Mouse (Mus musculus) kidney, embryonic 15.5 days (tissue): ENCODE results near the gene Phf1. TPM values are rescaled to one million over a fixed set of nuclear protein-coding genes. Genes with fewer than 3 reads are reported as not detected.
A peak's percentile ranks its signal among the peaks of the same experiment; 100 is the strongest.
"Not testable (repeated sequence)": the region's sequence is repeated elsewhere in the genome, so short reads cannot be mapped to it uniquely, and the experiment has no call there.

ENCODE experiments used
- ATAC-seq: fragments of 200-750 bp; cut with Nextera tagmentation; replicated peaks from 2 replicates; pipeline ENCODE4 v1.8.0; 2017; ENCODE audit warnings: moderate TSS enrichment; ENCODE audit not compliant: low FRiP score
- H3K27ac ChIP-seq: fragments of 300-500 bp; sonication (generic); 2 replicates; pipeline ENCODE4 v1.5.1; 2015; ENCODE audit warnings: mild to moderate bottlenecking, inconsistent platforms
- H3K27me3 ChIP-seq: fragments of 300-500 bp; sonication (generic); 2 replicates; pipeline ENCODE4 v1.6.1; 2015; ENCODE audit warnings: inconsistent platforms
- H3K36me3 ChIP-seq: fragments of 300-500 bp; sonication (generic); 2 replicates; pipeline ENCODE4 v1.6.1; 2015; ENCODE audit warnings: inconsistent platforms
- H3K4me1 ChIP-seq: fragments of 300-500 bp; sonication (generic); 2 replicates; pipeline ENCODE4 v1.6.1; 2015; ENCODE audit warnings: inconsistent platforms
- H3K4me2 ChIP-seq: fragments of 300-500 bp; sonication (generic); 2 replicates; pipeline ENCODE4 v1.6.1; 2015; ENCODE audit warnings: moderate library complexity, mild to moderate bottlenecking, inconsistent platforms
- H3K4me3 ChIP-seq: fragments of 300-500 bp; sonication (generic); replicated peaks from 2 replicates; pipeline ENCODE4 v1.5.1; 2015; ENCODE audit warnings: mild to moderate bottlenecking, inconsistent platforms
- H3K9ac ChIP-seq: fragments of 300-500 bp; sonication (generic); 2 replicates; pipeline ENCODE4 v1.6.1; 2015; ENCODE audit warnings: mild to moderate bottlenecking, inconsistent platforms
- H3K9me3 ChIP-seq: fragments of 300-500 bp; sonication (generic); replicated peaks from 2 replicates; pipeline ENCODE4 v1.6.1; 2016; ENCODE audit warnings: inconsistent platforms
- WGBS: fragments of 180-500 bp; shearing (Covaris S2); methylation state at CpG from one replicate; pipeline ENCODE4 v1.1.7; 2015; ENCODE audit warnings: mixed read lengths; 5-methylcytosine and 5-hydroxymethylcytosine counted together
- polyA plus RNA-seq: library from polyadenylated mRNA; unstranded; fragments of >200 nt; fragmentation: Nextera tagmentation; extraction: Ambion mirVana; gene quantifications from 2 replicates; pipeline ENCODE4 v1.2.1, GENCODE M21; 2015

Phf1 gene
- polyA plus RNA-seq, 1 experiment from 2014 or later = 8.7 TPM

- not testable (repeated sequence) for H3K27me3 ChIP-seq, H3K4me2 ChIP-seq, H3K4me3 ChIP-seq, H3K9me3 ChIP-seq, H3K27ac ChIP-seq, H3K9ac ChIP-seq, ATAC-seq, H3K36me3 ChIP-seq, H3K4me1 ChIP-seq
- 90% methylated on average over 15 of the region's 15 CpGs for WGBS
These were observed 25.3 kb upstream of the Phf1 start for GRCm38 (mm10) chr17:26907506-26907905.

DNA sequence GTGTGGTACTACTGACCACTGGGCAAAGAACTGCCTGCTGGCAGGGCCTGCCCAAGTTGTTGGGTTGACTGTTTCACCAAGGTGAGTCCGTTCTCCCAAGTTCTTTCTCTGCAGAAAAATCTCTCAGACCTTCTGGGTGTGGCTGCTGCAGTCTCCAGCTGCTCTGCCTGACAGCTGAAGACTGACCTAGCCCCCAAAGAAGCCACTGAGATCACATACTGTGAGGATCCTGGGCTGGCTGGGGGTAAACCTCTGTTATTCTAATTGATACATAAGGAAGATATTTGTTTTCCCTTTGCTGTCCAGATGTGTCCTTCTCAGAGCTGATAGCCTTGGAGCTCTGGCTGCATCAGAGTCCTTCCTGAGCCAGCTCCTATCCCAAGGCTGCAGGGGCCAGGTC, 17.6 kb upstream of the Phf1 start:
- Histone ChIP-seq H3K27ac (no peak overlapping the region), H3K4me1 (peaks cover 15% of the 10 kb centered on the region)

GRCm38 (mm10) chr17:26916711-26917482, 16.0 kb upstream of the Phf1 start, which contains the start of gene Kifc5b:
Gene Kifc5b (plus strand): TSS chr17:26917091.
- Histone ChIP-seq H3K36me3 (peaks cover 14% of the 10 kb centered on the region), H3K9me3 (no peaks in the 10 kb centered on the region), H3K4me1 (peaks cover 15% of the 10 kb centered on the region), H3K4me2 (peak within 1 kb of the TSS; percentile 64), H3K27me3 (no peaks in the 10 kb centered on the region), H3K4me3 (peak within 1 kb of the TSS; percentile 81), H3K27ac (peak within 1 kb of the TSS; percentile 85), H3K9ac (peak within 1 kb of the TSS; percentile 64)
- peak; percentile 99 for ATAC-seq
- under 1% methylated on average over 72 of the region's 72 CpGs for WGBS

More for the DNA sequence above, 17.6 kb upstream of the Phf1 start:
- Histone ChIP-seq H3K4me2 (no peak overlapping the region), H3K4me3 (no peak overlapping the region), H3K9ac (no peak overlapping the region), H3K36me3 (0 out of 2 replicates have a peak, but pooled peaks cover 4% of the 10 kb centered on the region), H3K27me3 (no peaks in the 10 kb centered on the region), H3K9me3 (no peaks in the 10 kb centered on the region)
- ATAC-seq = no peak
- 52% methylated on average over 1 of the region's 1 CpGs for WGBS

DNA sequence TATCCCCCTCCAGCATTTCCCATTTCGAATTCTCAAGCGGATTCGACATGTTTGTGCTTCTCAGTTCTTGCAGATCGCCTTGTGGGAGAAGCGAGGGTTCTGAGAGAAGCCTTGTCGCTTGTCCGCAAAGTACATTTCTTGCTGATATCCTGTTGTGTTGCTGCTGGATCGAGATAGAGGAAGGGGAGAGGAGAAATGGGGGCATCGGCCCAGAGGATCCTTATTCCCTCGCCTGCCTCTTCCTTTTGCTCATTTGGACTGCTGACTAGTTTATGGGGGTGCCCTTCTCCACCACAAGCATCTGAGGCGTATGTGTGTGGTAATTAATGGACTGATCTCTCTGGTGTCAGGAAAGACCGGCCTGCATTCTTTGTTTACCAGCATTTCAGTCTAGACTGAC, 15.3 kb upstream of the Phf1 start:
- peak overlapping the region; percentile 64 for H3K4me2 ChIP-seq
- peak overlapping the region; percentile 81 for H3K4me3 ChIP-seq
- H3K27me3 ChIP-seq, H3K9me3 ChIP-seq, ATAC-seq: not testable (repeated sequence)
- H3K9ac ChIP-seq = peak overlapping the region; percentile 64
- peaks cover 14% of the 10 kb centered on the region for H3K36me3 ChIP-seq
- peaks cover 15% of the 10 kb centered on the region for H3K4me1 ChIP-seq
- H3K27ac ChIP-seq = peak overlapping the region; percentile 85
- WGBS = under 1% methylated on average over 12 of the region's 12 CpGs

GRCm38 (mm10) chr17:26918343-26918742, 14.5 kb upstream of the Phf1 start:
- Histone ChIP-seq H3K36me3 (peaks cover 17% of the 10 kb centered on the region), H3K4me2 (peak overlapping the region; percentile 64), H3K9ac (peak overlapping the region; percentile 31; the same call in 1 of the 2 replicates), H3K27ac (no peak overlapping the region), H3K27me3 (no peaks in the 10 kb centered on the region), H3K4me3 (peak overlapping the region; percentile 81), H3K9me3 (no peaks in the 10 kb centered on the region), H3K4me1 (peaks cover 15% of the 10 kb centered on the region)
- WGBS = 81% methylated on average over 2 of the region's 2 CpGs
- no peak for ATAC-seq

DNA sequence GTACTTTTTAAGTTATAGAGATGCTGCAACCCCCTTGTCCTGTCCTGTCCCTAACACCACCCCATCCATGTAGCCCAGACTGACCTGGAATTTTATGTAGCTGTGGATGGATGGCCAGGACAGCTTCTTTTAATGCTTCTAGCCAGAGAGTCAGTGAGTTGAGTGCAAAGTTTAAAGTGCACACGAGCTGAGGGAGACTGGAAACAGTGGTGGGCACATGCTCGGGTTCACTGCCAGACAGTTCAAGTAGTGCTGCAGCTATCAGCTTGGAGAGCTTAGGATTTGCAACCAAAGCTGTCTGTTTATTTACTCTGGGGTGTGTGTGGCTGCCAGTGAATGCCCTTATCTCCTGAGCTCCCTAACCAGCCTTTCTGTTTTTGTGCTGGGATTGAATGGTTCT, 13.3 kb upstream of the Phf1 start:
- not testable (repeated sequence) for H3K27ac ChIP-seq, H3K9ac ChIP-seq, H3K4me3 ChIP-seq, ATAC-seq, H3K4me2 ChIP-seq, H3K9me3 ChIP-seq, H3K27me3 ChIP-seq
- WGBS = 85% methylated on average over 2 of the region's 2 CpGs
- Histone ChIP-seq H3K4me1 (peaks cover 15% of the 10 kb centered on the region), H3K36me3 (peaks cover 24% of the 10 kb centered on the region)

DNA sequence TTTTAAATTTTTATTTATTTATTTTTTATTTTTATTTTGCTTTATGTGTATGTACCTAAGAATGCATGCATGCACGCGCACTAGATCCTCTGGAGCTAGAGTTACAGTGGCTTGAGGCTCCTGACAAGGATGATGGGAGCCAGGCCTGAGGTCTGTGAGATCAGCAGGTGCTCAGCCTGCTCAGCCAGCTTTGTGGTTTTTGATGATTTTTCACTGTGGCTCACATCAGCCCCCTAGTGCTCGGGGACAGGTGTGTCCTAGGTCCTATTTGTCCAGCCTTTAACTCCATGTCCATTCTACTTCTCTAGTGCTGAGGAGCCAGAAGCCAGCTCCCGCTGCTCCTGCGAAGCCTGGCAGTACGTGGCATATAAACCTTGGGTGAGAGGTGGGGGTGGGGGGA, 10.5 kb upstream of the Phf1 start:
- ATAC-seq, H3K9me3 ChIP-seq, H3K9ac ChIP-seq, H3K27me3 ChIP-seq, H3K4me3 ChIP-seq, H3K27ac ChIP-seq, H3K4me2 ChIP-seq: not testable (repeated sequence)
- WGBS = 94% methylated on average over 6 of the region's 6 CpGs
- peaks cover 50% of the 10 kb centered on the region for H3K36me3 ChIP-seq
- peaks cover 15% of the 10 kb centered on the region for H3K4me1 ChIP-seq

- 94% methylated on average over 9 of the region's 9 CpGs for WGBS
- H3K27ac ChIP-seq, H3K4me2 ChIP-seq, H3K9me3 ChIP-seq, H3K4me1 ChIP-seq, H3K4me3 ChIP-seq, ATAC-seq, H3K9ac ChIP-seq, H3K27me3 ChIP-seq: not testable (repeated sequence)
- H3K36me3 ChIP-seq = peaks cover 74% of the 10 kb centered on the region
These were observed 7.4 kb upstream of the Phf1 start for GRCm38 (mm10) chr17:26925414-26925813.

DNA sequence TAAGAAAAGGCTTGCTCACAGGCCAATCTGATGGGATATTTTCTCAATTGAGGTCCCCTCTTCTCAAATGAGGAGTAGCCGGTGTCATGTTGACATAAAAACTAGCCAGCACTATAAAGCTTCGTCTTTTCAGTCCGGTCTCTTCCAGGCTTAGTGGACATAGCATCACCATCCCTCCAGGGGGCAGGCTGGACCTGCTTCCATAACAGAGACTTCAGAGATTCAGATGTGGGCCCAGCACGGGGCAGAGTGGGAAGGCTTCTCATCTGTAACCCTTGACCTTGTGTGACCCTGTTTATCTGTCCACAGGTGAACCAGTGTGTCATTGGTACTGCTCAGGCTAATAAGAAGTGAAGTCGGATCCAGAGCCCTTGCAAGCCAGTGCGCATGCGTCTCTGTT, 1.1 kb upstream of the Phf1 start:
- H3K9ac ChIP-seq, H3K27me3 ChIP-seq, H3K4me3 ChIP-seq, ATAC-seq, H3K9me3 ChIP-seq, H3K4me2 ChIP-seq: not testable (repeated sequence)
- Histone ChIP-seq H3K27ac (peak overlapping the region; percentile 91; the same call in 1 of the 2 replicates), H3K36me3 (peaks cover 63% of the 10 kb centered on the region), H3K4me1 (peaks cover 26% of the 10 kb centered on the region)
- 65% methylated on average over 7 of the region's 7 CpGs for WGBS

- peaks cover 57% of the 10 kb centered on the region for H3K36me3 ChIP-seq
- peak overlapping the region; percentile 75 for H3K4me3 ChIP-seq
- peak overlapping the region; percentile 97 for H3K4me2 ChIP-seq
- H3K27me3 ChIP-seq = no peaks in the 10 kb centered on the region
- peak overlapping the region; percentile 91 for H3K27ac ChIP-seq
- H3K4me1 ChIP-seq = peaks cover 40% of the 10 kb centered on the region
- WGBS = 6% methylated on average over 13 of the region's 13 CpGs
- no peaks in the 10 kb centered on the region for H3K9me3 ChIP-seq
- ATAC-seq = peak; percentile 45
- peak overlapping the region; percentile 81 for H3K9ac ChIP-seq
These were observed 567 bp downstream of the Phf1 start for GRCm38 (mm10) chr17:26933419-26933818.

DNA sequence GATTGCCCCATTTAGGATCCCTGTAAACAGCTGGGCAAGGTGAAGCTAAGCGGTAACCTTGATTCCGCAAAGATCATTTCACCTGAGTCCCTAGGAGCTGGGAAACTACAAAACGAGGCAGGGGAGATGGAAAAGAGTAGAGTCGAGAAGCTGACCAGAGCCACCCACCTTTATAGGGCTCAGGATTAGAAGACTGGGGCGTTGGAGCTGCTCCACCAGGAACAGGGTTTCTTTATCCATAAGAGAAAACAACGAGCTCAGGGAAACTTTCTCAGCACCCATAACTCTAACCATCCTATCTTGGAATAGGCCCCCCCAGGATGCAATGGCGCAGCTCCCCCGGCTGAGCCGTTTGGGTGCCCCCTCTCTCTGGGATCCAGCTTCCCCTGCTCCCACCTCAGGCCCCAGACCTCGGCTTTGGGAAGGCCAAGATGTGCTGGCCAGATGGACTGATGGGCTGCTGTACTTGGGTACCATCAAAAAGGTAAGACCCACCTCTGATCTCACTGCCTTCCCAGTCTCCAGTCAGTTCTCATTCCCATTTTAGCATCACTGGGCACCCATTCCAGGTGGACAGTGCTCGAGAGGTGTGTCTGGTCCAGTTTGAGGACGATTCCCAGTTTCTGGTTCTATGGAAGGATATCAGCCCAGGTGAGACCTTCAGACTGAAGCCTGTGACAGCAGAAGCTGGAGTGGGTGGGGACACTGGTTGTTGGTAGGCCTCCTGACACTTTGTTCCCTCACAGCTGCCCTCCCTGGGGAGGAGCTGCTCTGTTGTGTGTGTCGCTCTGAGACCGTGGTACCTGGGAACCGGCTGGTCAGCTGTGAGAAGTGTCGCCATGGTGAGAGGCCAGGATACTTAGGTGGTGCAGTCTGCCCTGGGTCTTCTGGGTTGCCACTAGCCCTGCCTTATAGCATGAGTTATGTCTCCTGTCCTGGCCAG, 1.3 kb downstream of the Phf1 start:
- peak overlapping the region; percentile 75 for H3K4me3 ChIP-seq
- WGBS = 75% methylated on average over 16 of the region's 16 CpGs
- H3K27ac ChIP-seq = peak overlapping the region; percentile 91; the same call in 1 of the 2 replicates
- H3K36me3 ChIP-seq = peaks cover 51% of the 10 kb centered on the region
- ATAC-seq = no peak
- H3K9ac ChIP-seq = peak overlapping the region; percentile 81
- no peaks in the 10 kb centered on the region for H3K9me3 ChIP-seq
- peak overlapping the region; percentile 97 for H3K4me2 ChIP-seq
- peaks cover 44% of the 10 kb centered on the region for H3K4me1 ChIP-seq
- H3K27me3 ChIP-seq = no peaks in the 10 kb centered on the region

- Histone ChIP-seq H3K9me3 (no peaks in the 10 kb centered on the region), H3K27ac (no peak overlapping the region), H3K4me2 (no peak overlapping the region), H3K4me3 (no peak overlapping the region), H3K4me1 (peaks cover 47% of the 10 kb centered on the region), H3K36me3 (peaks cover 42% of the 10 kb centered on the region), H3K27me3 (no peaks in the 10 kb centered on the region), H3K9ac (no peak overlapping the region)
- 89% methylated on average over 9 of the region's 9 CpGs for WGBS
- ATAC-seq = no peak
These were observed 2.2 kb downstream of the Phf1 start for GRCm38 (mm10) chr17:26935027-26935426.
